In the genomic region with DNA sequence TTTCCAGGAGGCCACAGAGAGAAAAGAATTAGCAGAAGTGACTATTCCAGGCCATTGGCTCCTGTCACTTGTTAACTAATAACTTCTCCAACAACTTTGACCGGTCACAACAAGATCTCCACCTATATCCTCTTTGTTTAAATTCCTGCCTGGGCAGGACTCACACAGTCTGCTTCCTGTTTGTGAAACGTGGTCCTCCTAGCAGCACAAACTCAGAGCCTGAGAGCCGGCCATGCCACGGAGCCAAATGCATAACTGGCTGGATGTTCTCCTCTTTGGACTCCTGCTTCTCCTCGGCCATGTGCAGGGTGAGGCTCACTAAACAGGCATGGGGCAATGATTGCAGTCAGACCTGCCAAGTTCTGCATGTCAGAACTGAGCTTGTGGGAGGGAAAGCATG, we compare ENCODE assay signal across 25 mouse cellular contexts. TPM values are rescaled to one million over a fixed set of nuclear protein-coding genes. Genes with fewer than 3 reads are reported as not detected.
DNase-seq lines count a peak whose midpoint lies in the region; ATAC-seq and TF ChIP-seq lines count a peak whose summit lies in the region.
"Had no signal": no experiment of that assay in that cellular context is flagged by ENCODE, and none has a peak within 500 bp of the region (broad histone marks: within the 10 kb centered on the region; RNA-seq: fewer than 3 reads in every experiment).

Gene Ces2b (plus strand): TSS at position 133 of the 400 bp plus-strand sequence.

- no peak within 1 kb of the TSS for H3K4me2 ChIP-seq in kidney, embryonic 16.5 days (replicated peaks; ENCODE audit: low read depth, low read length)
- H3K4me2 ChIP-seq in lung, embryonic 16.5 days (ENCODE audit: low read depth, low read length), result no peak within 1 kb of the TSS
- no peak within 1 kb of the TSS for H3K4me2 ChIP-seq in lung, postnatal 0 days (replicated peaks; ENCODE audit: low read depth, low read length)
- H3K4me2 ChIP-seq in stomach, postnatal 0 days (replicated peaks; ENCODE audit: low read depth), result no peak within 1 kb of the TSS
- H3K4me2 ChIP-seq: embryonic facial prominence, embryonic 15.5 days; heart, embryonic 15.5 days; hindbrain, embryonic 15.5 days; liver, embryonic 11.5 days; midbrain, embryonic 12.5 days had no signal

- no peak for ATAC-seq in kidney, embryonic 16.5 days (ENCODE audit: low FRiP score, low TSS enrichment)
- ATAC-seq in lung, embryonic 16.5 days (ENCODE audit: low read depth), result peak; percentile 23; the same call in 1 of the 2 replicates
- ATAC-seq in lung, postnatal 0 days, result no peak
- peak; percentile 72 for ATAC-seq in stomach, postnatal 0 days (ENCODE audit: low FRiP score, low TSS enrichment)
- ATAC-seq: forebrain, embryonic 14.5 days; liver, postnatal 0 days had no signal

- no peaks in the 10 kb centered on the region for H3K9me3 ChIP-seq in kidney, embryonic 16.5 days (ENCODE audit: low read length)
- no peaks in the 10 kb centered on the region for H3K9me3 ChIP-seq in lung, embryonic 16.5 days (ENCODE audit: control insufficient read depth, low read length)
- H3K9me3 ChIP-seq in lung, postnatal 0 days (ENCODE audit: low read length), result no peaks in the 10 kb centered on the region
- no peaks in the 10 kb centered on the region for H3K9me3 ChIP-seq in stomach, postnatal 0 days (ENCODE audit: control insufficient read depth, low read length)
- H3K9me3 ChIP-seq: embryonic facial prominence, embryonic 15.5 days; heart, embryonic 15.5 days; hindbrain, embryonic 15.5 days; limb, embryonic 10.5 days; midbrain, embryonic 12.5 days had no signal

- no peak for TF ChIP-seq CTCF in lung, postnatal 0 days (IDR thresholded peaks at IDR 0.05)
- TF ChIP-seq CTCF in stomach, postnatal 0 days (IDR thresholded peaks at IDR 0.05; ENCODE audit: low read depth), result no peak

- TF ChIP-seq EP300 in lung, postnatal 0 days (IDR thresholded peaks at IDR 0.05), result no peak
- TF ChIP-seq EP300 in stomach, postnatal 0 days (optimal IDR thresholded peaks at IDR 0.05), result no peak

- no peaks in the 10 kb centered on the region for H3K27me3 ChIP-seq in kidney, embryonic 16.5 days (ENCODE audit: insufficient read depth, low read length)
- no peaks in the 10 kb centered on the region for H3K27me3 ChIP-seq in lung, embryonic 16.5 days (ENCODE audit: control insufficient read depth, insufficient read depth, low read depth, low read length)
- H3K27me3 ChIP-seq in lung, postnatal 0 days (replicated peaks; ENCODE audit: insufficient read depth, low read length), result no peaks in the 10 kb centered on the region
- H3K27me3 ChIP-seq in stomach, postnatal 0 days (ENCODE audit: control insufficient read depth, insufficient read depth, low read length), result no peaks in the 10 kb centered on the region
- H3K27me3 ChIP-seq: embryonic facial prominence, embryonic 15.5 days; heart, embryonic 15.5 days; hindbrain, embryonic 15.5 days; midbrain, embryonic 12.5 days had no signal

- H3K4me3 ChIP-seq in kidney, embryonic 16.5 days (ENCODE audit: low read length), result no peak within 1 kb of the TSS
- H3K4me3 ChIP-seq in lung, embryonic 16.5 days (ENCODE audit: low read length), result no peak within 1 kb of the TSS
- no peak within 1 kb of the TSS for H3K4me3 ChIP-seq in lung, postnatal 0 days (ENCODE audit: low read depth, low read length)
- no peak within 1 kb of the TSS for H3K4me3 ChIP-seq in stomach, postnatal 0 days (ENCODE audit: low read depth, low read length)
- H3K4me3 ChIP-seq: embryonic facial prominence, embryonic 15.5 days; gastrocnemius, adult 2 months; heart, embryonic 15.5 days; hindbrain, embryonic 15.5 days; limb, embryonic 10.5 days; midbrain, embryonic 12.5 days had no signal

- DNase-seq in kidney, adult 11 months, result peak; percentile 25
- no peak for DNase-seq in lung, postnatal 0 days (ENCODE audit: low spot score)
- DNase-seq in kidney, postnatal 36 days, result peak; percentile 41 to 48
- DNase-seq in stomach, postnatal 0 days (ENCODE audit: low spot score), result no peak
- no peak for DNase-seq in retina, postnatal 1 day
- no peak for DNase-seq in adrenal gland, adult 8-10 months
- DNase-seq: adrenal gland, postnatal 14 days; cerebellum, adult 9-10 months; gastrocnemius, adult 2 months; heart, postnatal 4 days; liver, postnatal 0 days; right cerebral cortex, postnatal 14 days; spleen, adult 18-20 months; thymus, postnatal 25 days had no signal

- H3K4me1 ChIP-seq in kidney, embryonic 16.5 days (ENCODE audit: insufficient read depth, low read length), result no peaks in the 10 kb centered on the region
- H3K4me1 ChIP-seq in lung, embryonic 16.5 days (replicated peaks; ENCODE audit: control insufficient read depth, insufficient read depth, low read length), result no peaks in the 10 kb centered on the region
- H3K4me1 ChIP-seq in lung, postnatal 0 days (ENCODE audit: insufficient read depth, low read depth, low read length), result no peaks in the 10 kb centered on the region
- no peaks in the 10 kb centered on the region for H3K4me1 ChIP-seq in stomach, postnatal 0 days (replicated peaks; ENCODE audit: control insufficient read depth, insufficient read depth)
- H3K4me1 ChIP-seq: embryonic facial prominence, embryonic 15.5 days; heart, embryonic 15.5 days; hindbrain, embryonic 15.5 days; limb, embryonic 10.5 days; midbrain, embryonic 12.5 days had no signal

- no peak within 1 kb of the TSS for H3K27ac ChIP-seq in kidney, embryonic 16.5 days (ENCODE audit: low read length)
- H3K27ac ChIP-seq in lung, embryonic 16.5 days (ENCODE audit: low read length), result no peak within 1 kb of the TSS
- no peak within 1 kb of the TSS for H3K27ac ChIP-seq in lung, postnatal 0 days (ENCODE audit: low read length)
- 0 out of 2 replicates have a peak within 1 kb of the TSS, but pooled peaks have one; percentile 18 for H3K27ac ChIP-seq in stomach, postnatal 0 days (replicated peaks)
- H3K27ac ChIP-seq: embryonic facial prominence, embryonic 15.5 days; gastrocnemius, adult 2 months; heart, embryonic 15.5 days; hindbrain, embryonic 15.5 days; limb, embryonic 10.5 days; midbrain, embryonic 12.5 days had no signal

- 48% methylated on average over 5 of the region's 5 CpGs for WGBS in kidney, embryonic 16.5 days
- 43% methylated on average over 5 of the region's 5 CpGs for WGBS in lung, embryonic 16.5 days
- 41% methylated on average over 5 of the region's 5 CpGs for WGBS in lung, postnatal 0 days
- whole genome bisulfite sequencing in stomach, postnatal 0 days, result 30% methylated on average over 5 of the region's 5 CpGs

- no peaks in the 10 kb centered on the region for H3K36me3 ChIP-seq in kidney, embryonic 16.5 days (ENCODE audit: insufficient read depth, low read length)
- H3K36me3 ChIP-seq in lung, embryonic 16.5 days (ENCODE audit: control insufficient read depth, insufficient read depth, low read length), result no peaks in the 10 kb centered on the region
- H3K36me3 ChIP-seq in lung, postnatal 0 days (ENCODE audit: insufficient read depth, low read length), result no peaks in the 10 kb centered on the region
- no peaks in the 10 kb centered on the region for H3K36me3 ChIP-seq in stomach, postnatal 0 days (ENCODE audit: control insufficient read depth, insufficient read depth, low read length)
- H3K36me3 ChIP-seq: embryonic facial prominence, embryonic 15.5 days; heart, embryonic 15.5 days; hindbrain, embryonic 15.5 days; limb, embryonic 10.5 days; midbrain, embryonic 12.5 days had no signal

- no peak within 1 kb of the TSS for H3K9ac ChIP-seq in kidney, embryonic 16.5 days (replicated peaks; ENCODE audit: low read length)
- no peak within 1 kb of the TSS for H3K9ac ChIP-seq in lung, embryonic 16.5 days (ENCODE audit: low read length)
- H3K9ac ChIP-seq in lung, postnatal 0 days (replicated peaks; ENCODE audit: low read depth), result no peak within 1 kb of the TSS
- no peak within 1 kb of the TSS for H3K9ac ChIP-seq in stomach, postnatal 0 days (ENCODE audit: low read length)
- H3K9ac ChIP-seq: embryonic facial prominence, embryonic 15.5 days; heart, embryonic 15.5 days; hindbrain, embryonic 15.5 days; liver, postnatal 0 days; midbrain, embryonic 12.5 days had no signal

RNA-seq across cellular contexts. Expression of gene Ces2b, which starts in this region (rescaled TPM):
- 0.79 and 0.80 TPM in 2 replicates for polyA plus RNA-seq in kidney, embryonic 16.5 days (2015; fragmentation: Nextera tagmentation; extraction: Ambion mirVana)
- 0.92 and 1.6 TPM in 2 replicates for polyA plus RNA-seq in lung, embryonic 16.5 days (2015; fragmentation: Nextera tagmentation; extraction: Ambion mirVana)
- 1.4 and 1.7 TPM in 2 replicates for polyA plus RNA-seq in lung, postnatal 0 days (2015; fragmentation: Nextera tagmentation; extraction: Ambion mirVana)
- 20.0 and 23.2 TPM in 2 replicates for polyA plus RNA-seq in stomach, postnatal 0 days (2015; fragmentation: Nextera tagmentation; extraction: Ambion mirVana)
- total RNA-seq in adrenal gland, adult 8-10 months (2022), result under 1 TPM; 0.10 to 0.70 (median 0.42) TPM
- total RNA-seq: megakaryocyte, adult 5-6 weeks; neutrophil, adult 5-6 weeks had no signal
- polyA plus RNA-seq: liver, embryonic 11.5 days had no signal

Comparison
In these comparisons a context has a peak if more than half of its experiments do, and no peak if none do; other contexts are left out.
1. ATAC-seq: peak in lung, embryonic 16.5 days (single experiment) and stomach, postnatal 0 days (single experiment); none in kidney, embryonic 16.5 days (single experiment) and lung, postnatal 0 days (single experiment).
2. DNase-seq: peak in kidney, adult 11 months (single experiment) and kidney, postnatal 36 days (2 of 2); none in lung, postnatal 0 days (single experiment), stomach, postnatal 0 days (single experiment), retina, postnatal 1 day (single experiment) and adrenal gland, adult 8-10 months (single experiment).